Mouse (Mus musculus): ENCODE results near the gene Anpep. TPM values are rescaled to one million over a fixed set of nuclear protein-coding genes. Genes with fewer than 3 reads are reported as not detected.

The Anpep gene
- polyA plus RNA-seq, 2 experiments: 26.6 to 39.8 TPM

- ATAC-seq (ENCODE audit: low FRiP score, low read depth): 0 out of 2 replicates have a peak, but pooled peaks have one; percentile 31
- Histone ChIP-seq H3K27ac (replicated peaks; ENCODE audit: low read depth, low read length) (0 out of 2 replicates have a peak overlapping the region, but pooled peaks have one; percentile 21), H3K36me3 (ENCODE audit: control insufficient read depth, insufficient read depth, low read length) (no peaks in the 10 kb centered on the region), H3K27me3 (ENCODE audit: control insufficient read depth, insufficient read depth, low read length) (no peaks in the 10 kb centered on the region), H3K9ac (ENCODE audit: low read depth, low read length, severe bottlenecking) (no peak overlapping the region), H3K4me2 (replicated peaks; ENCODE audit: low read depth, low read length, severe bottlenecking) (no peak overlapping the region), H3K9me3 (ENCODE audit: control insufficient read depth, low read length) (no peaks in the 10 kb centered on the region), H3K4me3 (replicated peaks; ENCODE audit: low read length) (no peak overlapping the region), H3K4me1 (ENCODE audit: control insufficient read depth, insufficient read depth, low read length) (peaks cover 25% of the 10 kb centered on the region)
- no peak for TF ChIP-seq POLR2A (IDR thresholded peaks at IDR 0.05; ENCODE audit: borderline replicate concordance, extremely low read depth, insufficient read depth, insufficient read length)
- DNase-seq (ENCODE audit: low spot score): peak; percentile 47
- 58% methylated on average over 13 of the region's 13 CpGs for WGBS
Measured at GRCm38 (mm10) chr7:79867861-79868260, 7.0 kb upstream of the Anpep start.

- Histone ChIP-seq H3K9ac (ENCODE audit: low read depth, low read length, severe bottlenecking) (no peak overlapping the region), H3K9me3 (ENCODE audit: control insufficient read depth, low read length) (no peaks in the 10 kb centered on the region), H3K36me3 (ENCODE audit: control insufficient read depth, insufficient read depth, low read length) (no peaks in the 10 kb centered on the region), H3K27ac (replicated peaks; ENCODE audit: low read depth, low read length) (peak overlapping the region; percentile 6; the same call in 1 of the 2 replicates), H3K4me2 (replicated peaks; ENCODE audit: low read depth, low read length, severe bottlenecking) (no peak overlapping the region), H3K4me1 (ENCODE audit: control insufficient read depth, insufficient read depth, low read length) (peaks cover 25% of the 10 kb centered on the region), H3K27me3 (ENCODE audit: control insufficient read depth, insufficient read depth, low read length) (no peaks in the 10 kb centered on the region), H3K4me3 (replicated peaks; ENCODE audit: low read length) (no peak overlapping the region)
- no peak for TF ChIP-seq POLR2A (IDR thresholded peaks at IDR 0.05; ENCODE audit: borderline replicate concordance, extremely low read depth, insufficient read depth, insufficient read length)
- DNase-seq (ENCODE audit: low spot score): peak; percentile 63
- 35% methylated on average over 3 of the region's 3 CpGs for WGBS
- ATAC-seq (ENCODE audit: low FRiP score, low read depth): peak; percentile 84; the same call in 1 of the 2 replicates
Measured at GRCm38 (mm10) chr7:79866294-79867000, 5.6 kb upstream of the Anpep start.

- Histone ChIP-seq H3K9ac (ENCODE audit: low read depth, low read length, severe bottlenecking) (no peak overlapping the region), H3K4me3 (replicated peaks; ENCODE audit: low read length) (no peak overlapping the region), H3K27me3 (ENCODE audit: control insufficient read depth, insufficient read depth, low read length) (no peaks in the 10 kb centered on the region), H3K36me3 (ENCODE audit: control insufficient read depth, insufficient read depth, low read length) (no peaks in the 10 kb centered on the region), H3K27ac (replicated peaks; ENCODE audit: low read depth, low read length) (no peak overlapping the region), H3K4me1 (ENCODE audit: control insufficient read depth, insufficient read depth, low read length) (peaks cover 24% of the 10 kb centered on the region), H3K9me3 (ENCODE audit: control insufficient read depth, low read length) (no peaks in the 10 kb centered on the region), H3K4me2 (replicated peaks; ENCODE audit: low read depth, low read length, severe bottlenecking) (no peak overlapping the region)
- 86% methylated on average over 8 of the region's 8 CpGs for WGBS
- ATAC-seq (ENCODE audit: low FRiP score, low read depth): no peak
- TF ChIP-seq POLR2A (IDR thresholded peaks at IDR 0.05; ENCODE audit: borderline replicate concordance, extremely low read depth, insufficient read depth, insufficient read length): no peak
- no peak for DNase-seq (ENCODE audit: low spot score)
Measured at GRCm38 (mm10) chr7:79861794-79862193, 935 bp upstream of the Anpep start.

- Histone ChIP-seq H3K4me3 (replicated peaks; ENCODE audit: low read length) (no peak overlapping the region), H3K27me3 (ENCODE audit: control insufficient read depth, insufficient read depth, low read length) (no peaks in the 10 kb centered on the region), H3K4me1 (ENCODE audit: control insufficient read depth, insufficient read depth, low read length) (peaks cover 22% of the 10 kb centered on the region), H3K9ac (ENCODE audit: low read depth, low read length, severe bottlenecking) (no peak overlapping the region), H3K9me3 (ENCODE audit: control insufficient read depth, low read length) (no peaks in the 10 kb centered on the region), H3K27ac (replicated peaks; ENCODE audit: low read depth, low read length) (no peak overlapping the region), H3K36me3 (ENCODE audit: control insufficient read depth, insufficient read depth, low read length) (no peaks in the 10 kb centered on the region), H3K4me2 (replicated peaks; ENCODE audit: low read depth, low read length, severe bottlenecking) (no peak overlapping the region)
- TF ChIP-seq POLR2A (IDR thresholded peaks at IDR 0.05; ENCODE audit: borderline replicate concordance, extremely low read depth, insufficient read depth, insufficient read length): no peak
- DNase-seq (ENCODE audit: low spot score) (no peak), ATAC-seq (ENCODE audit: low FRiP score, low read depth) (no peak)
- 70% methylated on average over 9 of the region's 9 CpGs for WGBS
Measured at GRCm38 (mm10) chr7:79858956-79859630, 1.8 kb downstream of the Anpep start.

GRCm38 (mm10) chr7:79858202-79858934, 2.5 kb downstream of the Anpep start:
- Histone ChIP-seq H3K4me3 (replicated peaks; ENCODE audit: low read length) (no peak overlapping the region), H3K9ac (ENCODE audit: low read depth, low read length, severe bottlenecking) (no peak overlapping the region), H3K4me2 (replicated peaks; ENCODE audit: low read depth, low read length, severe bottlenecking) (peak overlapping the region; percentile 23; the same call in 1 of the 2 replicates), H3K27me3 (ENCODE audit: control insufficient read depth, insufficient read depth, low read length) (no peaks in the 10 kb centered on the region), H3K4me1 (ENCODE audit: control insufficient read depth, insufficient read depth, low read length) (peaks cover 22% of the 10 kb centered on the region), H3K27ac (replicated peaks; ENCODE audit: low read depth, low read length) (0 out of 2 replicates have a peak overlapping the region, but pooled peaks have one; percentile 61), H3K9me3 (ENCODE audit: control insufficient read depth, low read length) (no peaks in the 10 kb centered on the region), H3K36me3 (ENCODE audit: control insufficient read depth, insufficient read depth, low read length) (no peaks in the 10 kb centered on the region)
- no peak for ATAC-seq (ENCODE audit: low FRiP score, low read depth)
- WGBS: 49% methylated on average over 11 of the region's 11 CpGs
- TF ChIP-seq POLR2A (IDR thresholded peaks at IDR 0.05; ENCODE audit: borderline replicate concordance, extremely low read depth, insufficient read depth, insufficient read length): no peak
- no peak for DNase-seq (ENCODE audit: low spot score)
